In genomic region chr12:8451571-8452485, GRCm38 (mm10) we compare ENCODE assay signal across 11 mouse cellular contexts. TPM values are rescaled to one million over a fixed set of nuclear protein-coding genes. Genes with fewer than 3 reads are reported as not detected.
DNase-seq lines count a peak whose midpoint lies in the region; ATAC-seq and TF ChIP-seq lines count a peak whose summit lies in the region.
"Had no signal": no experiment of that assay in that cellular context is flagged by ENCODE, and none has a peak within 500 bp of the region (broad histone marks: within the 10 kb centered on the region; RNA-seq: fewer than 3 reads in every experiment).

No protein-coding gene starts in this region.

- H3K9ac ChIP-seq in embryonic facial prominence, embryonic 14.5 days (ENCODE audit: low read depth, low read length) = no peak overlapping the region
- no peak overlapping the region for H3K9ac ChIP-seq in midbrain, embryonic 11.5 days (ENCODE audit: low read length)
- no peak overlapping the region for H3K9ac ChIP-seq in liver, embryonic 12.5 days

- intact Hi-C loops in gastrocnemius, adult 2 months (cut with DNase I) = no loop called here

- WGBS in embryonic facial prominence, embryonic 14.5 days = 33% methylated on average over 7 of the region's 7 CpGs
- WGBS in midbrain, embryonic 11.5 days = 35% methylated on average over 7 of the region's 7 CpGs
- WGBS in liver, embryonic 12.5 days (ENCODE audit: insufficient replicate concordance) = 54% methylated on average over 7 of the region's 7 CpGs

- H3K27ac ChIP-seq in gastrocnemius, adult 2 months = peak overlapping the region; percentile 6
- no peak overlapping the region; the same call in 1 of the 2 replicates for H3K27ac ChIP-seq in embryonic facial prominence, embryonic 14.5 days (replicated peaks; ENCODE audit: low read depth, low read length)
- no peak overlapping the region for H3K27ac ChIP-seq in midbrain, embryonic 11.5 days (ENCODE audit: low read depth, low read length)
- H3K27ac ChIP-seq in liver, embryonic 12.5 days = no peak overlapping the region

- H3K9me3 ChIP-seq in embryonic facial prominence, embryonic 14.5 days (ENCODE audit: control insufficient read depth, low read length) = no peaks in the 10 kb centered on the region
- no peaks in the 10 kb centered on the region for H3K9me3 ChIP-seq in midbrain, embryonic 11.5 days (ENCODE audit: control insufficient read depth, low read length)
- no peaks in the 10 kb centered on the region for H3K9me3 ChIP-seq in liver, embryonic 12.5 days (replicated peaks)

- TF ChIP-seq CTCF in gastrocnemius, adult 2 months (IDR thresholded peaks at IDR 0.05) = no peak

- no peaks in the 10 kb centered on the region for H3K36me3 ChIP-seq in embryonic facial prominence, embryonic 14.5 days (ENCODE audit: control insufficient read depth, insufficient read depth, low read length)
- H3K36me3 ChIP-seq in midbrain, embryonic 11.5 days (ENCODE audit: control insufficient read depth, insufficient read depth, low read length) = no peaks in the 10 kb centered on the region
- no peaks in the 10 kb centered on the region for H3K36me3 ChIP-seq in liver, embryonic 12.5 days

- H3K27me3 ChIP-seq in embryonic facial prominence, embryonic 14.5 days (replicated peaks; ENCODE audit: control insufficient read depth, insufficient read depth, low read length) = no peaks in the 10 kb centered on the region
- no peaks in the 10 kb centered on the region for H3K27me3 ChIP-seq in midbrain, embryonic 11.5 days (ENCODE audit: control insufficient read depth, insufficient read depth, low read length)
- no peaks in the 10 kb centered on the region for H3K27me3 ChIP-seq in liver, embryonic 12.5 days (replicated peaks)
- H3K27me3 ChIP-seq: CH12.LX had no signal

- no peak overlapping the region for H3K4me3 ChIP-seq in gastrocnemius, adult 2 months
- no peak overlapping the region for H3K4me3 ChIP-seq in embryonic facial prominence, embryonic 14.5 days (ENCODE audit: low read depth, low read length)
- no peak overlapping the region for H3K4me3 ChIP-seq in midbrain, embryonic 11.5 days (ENCODE audit: low read depth, low read length)
- H3K4me3 ChIP-seq in liver, embryonic 12.5 days = no peak overlapping the region
- H3K4me3 ChIP-seq: heart, adult 2 months had no signal

- no peak overlapping the region for H3K4me2 ChIP-seq in embryonic facial prominence, embryonic 14.5 days (ENCODE audit: low read depth, low read length)
- no peak overlapping the region for H3K4me2 ChIP-seq in midbrain, embryonic 11.5 days
- H3K4me2 ChIP-seq in liver, embryonic 12.5 days = no peak overlapping the region

- peaks cover 12% of the 10 kb centered on the region; the same call in 1 of the 2 replicates for H3K4me1 ChIP-seq in embryonic facial prominence, embryonic 14.5 days (ENCODE audit: control insufficient read depth, insufficient read depth, low read length)
- peaks cover 6% of the 10 kb centered on the region for H3K4me1 ChIP-seq in midbrain, embryonic 11.5 days (ENCODE audit: control insufficient read depth, insufficient read depth, low read length)
- H3K4me1 ChIP-seq in liver, embryonic 12.5 days = 0 out of 2 replicates have a peak, but pooled peaks cover 3% of the 10 kb centered on the region

- ATAC-seq in embryonic facial prominence, embryonic 14.5 days (ENCODE audit: low read depth) = no peak; the same call in 1 of the 2 replicates
- peak; percentile 50; the same call in 1 of the 2 replicates for ATAC-seq in midbrain, embryonic 11.5 days (ENCODE audit: low FRiP score)
- ATAC-seq in liver, embryonic 12.5 days = no peak

- DNase-seq in gastrocnemius, adult 2 months = no peak
- no peak for DNase-seq in gastrocnemius, postnatal 4 days (ENCODE audit: low spot score in 2 of 2)
- peak; percentile 87 for DNase-seq in Muller cell, postnatal 12 days (ENCODE audit: inconsistent ontology term)
- DNase-seq in embryonic facial prominence, embryonic 14.5 days (ENCODE audit: low spot score) = peak; percentile 54
- DNase-seq in midbrain, embryonic 11.5 days (ENCODE audit: low spot score, missing footprints) = peak; percentile 85
- DNase-seq in urinary bladder, postnatal 4 days (ENCODE audit: low spot score in 2 of 2) = no peak
- DNase-seq in kidney, adult 9 months = no peak
- DNase-seq: heart, adult 2 months; thymus, adult 2 months had no signal

RNA-seq across cellular contexts. Expression of gene Rhob, which starts 48.0 kb away (rescaled TPM):
- total RNA-seq in gastrocnemius, adult 2 months (2021) = 100 to 1,000 TPM in 1 of 2 experiments, 10 to 100 TPM in 1; 33.5 to 115 TPM
- total RNA-seq in gastrocnemius, postnatal 4 days (2021) = 100 to 1,000 TPM; 111 to 115 TPM
- 72.8 and 76.8 TPM in 2 replicates for polyA plus RNA-seq in embryonic facial prominence, embryonic 14.5 days (2014; fragmentation: Nextera tagmentation; extraction: Ambion mirVana)
- 58.4 and 59.8 TPM in 2 replicates for polyA plus RNA-seq in midbrain, embryonic 11.5 days (2014; fragmentation: Nextera tagmentation; extraction: Ambion mirVana)
- polyA plus RNA-seq in liver, embryonic 12.5 days (2016; fragmentation: Nextera tagmentation; extraction: Ambion mirVana) = 12.3 and 12.4 TPM in 2 replicates

Comparison
In these comparisons a context has a peak if more than half of its experiments do, and no peak if none do; other contexts are left out.
1. DNase-seq: peak in Muller cell, postnatal 12 days (single experiment), embryonic facial prominence, embryonic 14.5 days (single experiment) and midbrain, embryonic 11.5 days (single experiment); none in gastrocnemius, adult 2 months (single experiment), gastrocnemius, postnatal 4 days (0 of 2), urinary bladder, postnatal 4 days (0 of 2) and kidney, adult 9 months (single experiment).